Mouse (Mus musculus): ENCODE data around the gene Tspan6. TPM values are rescaled to one million over a fixed set of nuclear protein-coding genes. Genes with fewer than 3 reads are reported as not detected.

Tspan6 gene
- 1 to 10 TPM; 8.6 to 8.9 TPM for total RNA-seq (2021)
- long read RNA-seq, experiment 1, partial matches to known transcripts, result 1 of 4 reads
- long read RNA-seq, experiment 1, other reads (novel, unspliced or antisense), result 0 of 4 reads
- long read RNA-seq, experiment 2, partial matches to known transcripts, result 0 of 2 reads
- long read RNA-seq, experiment 2, other reads (novel, unspliced or antisense), result 0 of 2 reads

DNA sequence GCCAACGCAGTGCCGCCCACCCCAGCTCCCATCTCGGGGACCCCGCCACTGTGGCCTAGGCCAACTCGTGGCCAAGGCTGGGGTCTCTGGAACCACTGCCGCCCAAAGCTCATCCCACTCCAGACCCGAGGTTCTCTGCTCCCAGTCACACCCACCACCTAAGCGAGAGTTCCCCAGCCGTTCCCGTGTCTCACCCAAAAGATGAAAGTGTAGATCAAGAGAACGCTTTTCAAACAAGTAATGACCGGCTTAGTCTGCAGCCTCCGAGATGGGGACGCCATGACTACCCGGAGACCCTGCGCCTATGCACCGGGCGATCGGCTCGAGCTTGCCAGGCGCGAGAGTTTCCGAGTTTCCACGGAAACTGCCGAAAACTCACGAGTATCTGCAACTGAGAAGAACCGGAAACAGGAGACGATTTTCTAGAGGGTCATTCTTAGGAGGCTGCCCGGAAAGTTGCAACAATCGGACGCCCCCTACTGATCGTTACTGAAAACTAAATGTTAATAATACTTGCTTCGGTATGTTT, at the start of gene Tspan6:
Gene Tspan6, minus strand, starts transcription at position 416 of the 529 bp plus-strand sequence.
- DNase-seq, result peak; percentile 84 to 85

- DNase-seq, result peak; percentile 47 to 70
Observed at GRCm38 (mm10) chrX:133947427-133947826, 49.2 kb upstream of the Tspan6 start.

- no peak for DNase-seq
Observed at GRCm38 (mm10) chrX:133939561-133939960, 41.3 kb upstream of the Tspan6 start.

- DNase-seq, result no peak
Observed at GRCm38 (mm10) chrX:133936605-133937225, 38.5 kb upstream of the Tspan6 start.

DNA sequence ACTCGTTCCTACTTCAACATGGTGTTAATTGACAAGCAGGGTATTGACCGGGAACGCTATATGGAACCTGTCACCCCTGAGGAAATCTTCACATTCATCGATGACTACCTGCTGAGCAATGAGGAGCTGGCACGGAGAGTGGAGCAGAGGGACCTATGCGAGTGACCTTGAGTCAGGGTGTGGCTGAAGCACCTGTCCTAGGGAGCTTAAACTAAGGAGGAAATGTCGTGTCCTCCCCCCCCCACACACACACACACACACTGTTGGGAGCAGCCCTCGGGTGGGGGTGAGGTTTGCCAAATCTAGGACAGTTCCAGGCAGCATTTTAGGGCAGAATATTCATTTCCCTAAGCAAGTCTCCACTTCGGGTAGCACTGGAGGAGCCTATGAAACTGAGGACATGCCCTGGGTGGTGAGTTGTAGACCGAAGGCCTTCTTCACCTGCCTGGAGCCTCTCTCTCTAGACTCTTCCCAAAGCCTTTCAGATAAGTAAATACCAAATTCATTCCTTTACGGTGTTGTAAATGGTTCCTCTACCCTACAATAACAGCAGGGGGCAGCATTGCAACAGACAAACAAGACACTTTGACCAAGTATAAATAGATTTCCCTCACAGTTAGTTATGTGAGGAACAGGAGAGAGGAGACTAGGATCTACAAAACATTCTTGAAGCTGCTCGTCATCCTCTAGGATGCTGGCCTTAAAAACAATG, 33.2 kb upstream of the Tspan6 start:
- DNase-seq, result peak; percentile 22 to 60

DNA sequence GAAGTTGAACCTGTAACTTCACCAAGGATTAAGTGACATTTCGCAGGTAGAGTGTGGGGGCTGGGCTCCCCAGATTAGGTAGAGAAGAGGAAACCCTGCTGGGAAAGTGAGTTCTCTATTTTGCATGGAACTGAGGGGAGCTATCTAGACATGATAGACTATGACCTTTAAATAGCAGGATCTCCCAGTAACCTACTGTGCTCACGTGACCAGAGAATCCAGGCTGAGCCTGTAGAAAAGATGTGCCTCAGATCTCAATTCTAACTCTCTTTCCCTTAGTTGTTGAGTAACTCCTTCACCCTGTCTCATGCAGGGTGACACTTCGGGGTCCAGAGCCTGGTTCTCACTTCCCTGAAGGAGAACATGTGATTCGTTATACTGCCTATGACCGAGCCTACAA, 28.5 kb upstream of the Tspan6 start:
- DNase-seq, result no peak

DNA sequence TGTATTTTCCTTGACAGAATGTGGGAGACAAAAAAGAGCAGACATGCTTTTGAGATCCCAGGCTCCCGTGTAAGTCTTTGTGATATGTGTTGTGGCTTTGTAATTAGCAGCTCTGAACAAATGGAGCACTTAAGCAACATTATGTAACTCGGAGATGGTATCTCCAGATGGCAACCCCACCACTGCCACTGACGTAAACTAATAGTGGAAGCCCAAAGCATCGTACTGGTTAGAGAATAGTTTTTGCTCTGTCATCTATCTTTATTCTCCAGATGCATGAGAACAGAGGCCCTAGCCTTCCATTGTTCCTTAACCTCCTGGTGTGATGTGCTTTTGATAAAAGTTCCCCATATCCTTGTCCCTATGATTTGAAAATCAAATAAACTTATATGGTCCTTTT, 23.0 kb upstream of the Tspan6 start:
- no peak for DNase-seq

- peak; percentile 34 to 54 for DNase-seq
Observed at GRCm38 (mm10) chrX:133914219-133914618, 16.0 kb upstream of the Tspan6 start.

- DNase-seq, result no peak
Observed at GRCm38 (mm10) chrX:133913006-133913405, 14.8 kb upstream of the Tspan6 start.

GRCm38 (mm10) chrX:133911397-133912103, 13.3 kb upstream of the Tspan6 start:
- peak; percentile 40 to 61 for DNase-seq

GRCm38 (mm10) chrX:133908261-133908660, 10.0 kb upstream of the Tspan6 start, which contains the start of gene Srpx2:
Gene Srpx2, plus strand, starts transcription at chrX:133908426.
- peak; percentile 9 to 23 for DNase-seq

- no peak for DNase-seq
Observed at GRCm38 (mm10) chrX:133888111-133888510, 10.1 kb downstream of the Tspan6 start.

DNA sequence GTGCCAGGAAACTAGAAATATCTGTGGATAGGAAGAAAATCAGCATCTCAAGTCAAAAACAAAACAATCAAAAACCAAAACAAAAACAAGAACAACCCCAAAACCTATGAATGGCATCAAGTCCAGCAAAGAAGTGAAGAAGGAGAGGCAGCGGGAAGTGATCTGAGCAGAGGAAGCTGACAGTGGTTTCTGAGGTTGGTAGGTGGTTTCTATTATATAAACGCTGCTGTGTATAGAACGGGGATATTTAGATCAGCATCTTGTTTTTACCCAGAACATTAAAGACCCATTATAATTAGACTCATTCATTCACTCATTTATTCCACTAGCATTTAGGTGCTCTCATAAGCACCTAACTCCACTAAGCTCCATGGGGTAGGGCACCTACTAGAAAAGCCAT, 10.9 kb downstream of the Tspan6 start:
- no peak for DNase-seq

DNA sequence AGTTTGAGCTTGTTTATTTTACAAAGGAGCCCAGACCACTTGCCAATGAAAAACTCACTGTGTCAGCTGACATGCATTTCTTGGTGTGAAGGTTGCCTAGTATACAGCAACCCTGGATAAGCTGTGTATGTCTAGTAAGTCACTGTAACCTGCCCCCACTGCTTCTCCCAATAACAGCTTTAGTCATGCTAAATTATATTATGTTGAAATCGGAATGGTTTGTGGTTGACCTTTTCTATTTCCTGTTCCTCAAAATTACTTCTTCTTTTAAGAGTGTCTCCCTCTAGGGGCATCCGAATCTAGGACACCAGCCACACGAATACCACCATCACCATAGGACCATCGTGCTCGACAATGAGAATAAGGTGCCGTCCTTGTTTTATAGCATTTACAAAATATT, 28.5 kb downstream of the Tspan6 start:
- DNase-seq, result no peak

GRCm38 (mm10) chrX:133853637-133854036, 44.6 kb downstream of the Tspan6 start:
- DNase-seq, result no peak

DNA sequence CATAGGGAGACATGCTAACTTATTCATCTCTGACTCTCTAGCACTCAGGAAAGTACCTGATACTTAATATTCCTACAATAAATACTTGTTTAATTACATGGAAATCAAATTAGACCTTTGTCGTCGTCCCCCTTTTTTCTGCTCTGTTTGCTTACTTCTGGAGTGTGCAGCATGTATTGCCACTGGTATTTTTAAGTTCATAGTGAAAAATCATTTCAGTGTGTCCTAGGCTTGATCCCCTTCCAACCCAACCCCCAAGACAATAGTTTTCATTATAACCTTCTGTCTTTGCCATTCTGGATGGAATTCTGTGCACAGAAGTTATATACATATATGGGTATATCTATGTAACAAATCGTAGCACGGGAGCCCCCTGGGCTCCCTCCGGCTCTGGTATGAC, 47.5 kb downstream of the Tspan6 start, which contains the start of gene Tnmd:
Gene Tnmd, plus strand, starts transcription at position 301 of the 400 bp plus-strand sequence.
- DNase-seq, result no peak

Other genes starting within 250 kb of the Tspan6 start
- gene Pcdh19, start 209.4 kb downstream of the Tspan6 start, total RNA-seq (2021), result 10 to 100 TPM in 1 of 2 experiments, 1 to 10 TPM in 1; 9.9 to 10.4 TPM
- gene Tnmd, start 47.4 kb downstream of the Tspan6 start, total RNA-seq (2021), result not detected
- gene Srpx2, start 10.0 kb upstream of the Tspan6 start, total RNA-seq (2021), result 1 to 10 TPM; 3.1 to 4.3 TPM
- 1 to 10 TPM; 1.7 to 2.2 TPM for gene Sytl4, start 83.4 kb upstream of the Tspan6 start, total RNA-seq (2021)
- gene Cstf2, start 160.8 kb upstream of the Tspan6 start, total RNA-seq (2021), result 10 to 100 TPM; 10.7 to 11.2 TPM